Mouse (Mus musculus): ENCODE data around the gene Podxl.

- TF ChIP-seq CTCF (IDR thresholded peaks at IDR 0.05; ENCODE audit: control insufficient read depth, insufficient read depth, insufficient read length) (no peak), USF1 (IDR thresholded peaks at IDR 0.05; ENCODE audit: low read depth) (no peak), CEBPB (IDR thresholded peaks at IDR 0.05; ENCODE audit: low read depth) (no peak), MYOD1 (IDR thresholded peaks at IDR 0.05; ENCODE audit: control insufficient read depth, insufficient read length, low read depth) (no peak), MAX (IDR thresholded peaks at IDR 0.05) (no peak), MYOG (IDR thresholded peaks at IDR 0.05; ENCODE audit: control insufficient read depth, extremely low read depth, insufficient read length) (no peak)
These were observed 42.6 kb upstream of the Podxl start for GRCm38 (mm10) chr6:31606429-31606828.
